Mouse (Mus musculus) retina, postnatal 7 days (tissue): ENCODE results near the gene Olfr406.

Experiments used
- DNase-seq: peaks from one replicate; pipeline ENCODE4 v3.0.0-alpha.2; 2012; ENCODE audit warnings: low read depth, low spot score

Olfr406 gene

GRCm38 (mm10) chr11:74259508-74259907 lies at the start of gene Olfr406:
Gene Olfr406, plus strand, starts transcription at chr11:74259808.
- no peak for DNase-seq

GRCm38 (mm10) chr11:74211279-74211678 lies 48.3 kb upstream of the Olfr406 start, which contains the start of gene Olfr43:
Gene Olfr43, minus strand, starts transcription at chr11:74211379.
- no peak for DNase-seq

GRCm38 (mm10) chr11:74241201-74241600 lies 18.4 kb upstream of the Olfr406 start:
- no peak for DNase-seq

GRCm38 (mm10) chr11:74283436-74283835 lies 23.8 kb downstream of the Olfr406 start, which contains the start of gene Olfr59:
Gene Olfr59, plus strand, starts transcription at chr11:74283736.
- no peak for DNase-seq

DNA sequence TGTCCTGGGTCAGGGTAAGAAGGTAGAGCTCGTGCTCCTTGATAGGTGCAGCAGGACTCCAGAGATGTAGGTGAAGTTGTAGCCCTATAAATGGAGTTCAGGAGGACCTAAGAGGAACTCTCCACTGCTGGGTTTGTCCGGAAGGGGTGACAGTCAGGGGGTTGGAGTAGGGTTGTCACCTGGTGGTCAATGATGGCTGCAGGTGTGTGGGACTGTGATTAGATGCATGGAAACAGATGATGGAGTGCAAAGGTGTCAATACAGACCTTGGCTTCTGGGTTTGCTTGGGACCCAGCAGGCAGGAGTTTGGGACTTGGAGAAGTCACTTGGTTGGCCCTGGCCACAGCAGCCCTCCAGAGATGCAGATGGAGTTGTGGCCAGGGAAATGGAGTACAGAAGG lies 27.6 kb downstream of the Olfr406 start:
- DNase-seq = no peak
